Mouse (Mus musculus) testis, adult 2 months (tissue): ENCODE results near the gene Id3. TPM values are rescaled to one million over a fixed set of nuclear protein-coding genes. Genes with fewer than 3 reads are reported as not detected.

Experiments used
- H3K27ac ChIP-seq: fragments of 200-500 bp; 2 replicates; pipeline ENCODE4 v1.5.1; 2012; ENCODE audit warnings: low read depth, low read length; ENCODE audit not compliant: control insufficient read depth, insufficient read depth
- H3K27me3 ChIP-seq: fragments of 200-500 bp; 2 replicates; pipeline ENCODE4 v1.6.1; 2012; ENCODE audit warnings: mild to moderate bottlenecking, low read length, moderate library complexity; ENCODE audit not compliant: control insufficient read depth, insufficient read depth
- H3K36me3 ChIP-seq: fragments of 200-500 bp; 2 replicates; pipeline ENCODE4 v1.6.1; 2012; ENCODE audit warnings: mild to moderate bottlenecking, low read length; ENCODE audit not compliant: control insufficient read depth, insufficient read depth
- H3K4me1 ChIP-seq: fragments of 200-500 bp; 2 replicates; pipeline ENCODE4 v1.6.1; 2012; ENCODE audit warnings: low read length; ENCODE audit not compliant: control insufficient read depth, insufficient read depth
- H3K4me3 ChIP-seq: fragments of 200-500 bp; 2 replicates; pipeline ENCODE4 v1.5.1; 2012; ENCODE audit warnings: low read depth, mild to moderate bottlenecking, low read length, moderate library complexity, mixed read lengths; ENCODE audit not compliant: control insufficient read depth
- CTCF ChIP-seq: fragments of 200-500 bp; IDR thresholded peaks from 2 replicates; pipeline ENCODE4 v1.5.1; 2012; ENCODE audit warnings: low read depth, mild to moderate bottlenecking, inconsistent platforms, low read length, moderate library complexity; ENCODE audit not compliant: control insufficient read depth, insufficient read depth, insufficient replicate concordance
- POLR2A ChIP-seq: fragments of 200-500 bp; IDR thresholded peaks from 2 replicates; pipeline ENCODE4 v1.6.1; 2012; ENCODE audit warnings: low read depth, mild to moderate bottlenecking, inconsistent platforms, low read length, moderate library complexity; ENCODE audit not compliant: control insufficient read depth
- polyA plus RNA-seq: library from polyadenylated mRNA; depleted of rRNA; stranded (reverse); fragments of >200 nt; gene quantifications from 2 replicates; pipeline ENCODE4 v1.2.3, GENCODE M21; 2012

Gene Id3
- polyA plus RNA-seq, 1 experiment = 8.0 TPM

GRCm38 (mm10) chr4:136145362-136145885 is 2.1 kb downstream of the Id3 start:
- TF ChIP-seq CTCF = no peak
- no peak for TF ChIP-seq POLR2A
- Histone ChIP-seq H3K4me3 (0 out of 2 replicates have a peak overlapping the region, but pooled peaks have one; percentile 19), H3K27me3 (no peaks in the 10 kb centered on the region; the same call in 1 of the 2 replicates), H3K4me1 (peaks cover 20% of the 10 kb centered on the region), H3K36me3 (no peaks in the 10 kb centered on the region), H3K27ac (peak overlapping the region; percentile 26; the same call in 1 of the 2 replicates)

GRCm38 (mm10) chr4:136145991-136146711 is 2.9 kb downstream of the Id3 start:
- Histone ChIP-seq H3K27me3 (no peaks in the 10 kb centered on the region; the same call in 1 of the 2 replicates), H3K36me3 (no peaks in the 10 kb centered on the region), H3K4me3 (no peak overlapping the region), H3K4me1 (peaks cover 17% of the 10 kb centered on the region), H3K27ac (no peak overlapping the region)
- no peak for TF ChIP-seq POLR2A
- no peak for TF ChIP-seq CTCF

- Histone ChIP-seq H3K27ac (no peak overlapping the region), H3K4me1 (peaks cover 17% of the 10 kb centered on the region), H3K27me3 (no peaks in the 10 kb centered on the region; the same call in 1 of the 2 replicates), H3K4me3 (no peak overlapping the region), H3K36me3 (no peaks in the 10 kb centered on the region)
- TF ChIP-seq CTCF = no peak
- no peak for TF ChIP-seq POLR2A
Observed at GRCm38 (mm10) chr4:136146712-136147154, 3.4 kb downstream of the Id3 start.

GRCm38 (mm10) chr4:136147436-136148135 is 4.3 kb downstream of the Id3 start:
- TF ChIP-seq POLR2A = no peak
- no peak for TF ChIP-seq CTCF
- Histone ChIP-seq H3K27ac (peak overlapping the region; percentile 26; the same call in 1 of the 2 replicates), H3K4me1 (peaks cover 17% of the 10 kb centered on the region), H3K4me3 (peak overlapping the region; percentile 54), H3K27me3 (no peaks in the 10 kb centered on the region; the same call in 1 of the 2 replicates), H3K36me3 (no peaks in the 10 kb centered on the region)

- Histone ChIP-seq H3K27ac (0 out of 2 replicates have a peak overlapping the region, but pooled peaks have one; percentile 26), H3K4me1 (peaks cover 17% of the 10 kb centered on the region)
Observed at GRCm38 (mm10) chr4:136148342-136149044, 5.2 kb downstream of the Id3 start.

GRCm38 (mm10) chr4:136149045-136149379 is 5.7 kb downstream of the Id3 start:
- Histone ChIP-seq H3K27me3 (no peaks in the 10 kb centered on the region; the same call in 1 of the 2 replicates), H3K4me1 (peaks cover 14% of the 10 kb centered on the region), H3K4me3 (no peak overlapping the region), H3K27ac (no peak overlapping the region), H3K36me3 (no peaks in the 10 kb centered on the region)
- no peak for TF ChIP-seq CTCF
- no peak for TF ChIP-seq POLR2A

More at GRCm38 (mm10) chr4:136148342-136149044, 5.2 kb downstream of the Id3 start:
- Histone ChIP-seq H3K4me3 (peak overlapping the region; percentile 54), H3K36me3 (no peaks in the 10 kb centered on the region), H3K27me3 (no peaks in the 10 kb centered on the region; the same call in 1 of the 2 replicates)
- no peak for TF ChIP-seq CTCF
- TF ChIP-seq POLR2A = 0 out of 2 replicates have a peak, but pooled peaks have one; percentile 13

GRCm38 (mm10) chr4:136149734-136150133 is 6.4 kb downstream of the Id3 start:
- TF ChIP-seq CTCF (peak; percentile 79; the same call in 1 of the 2 replicates), POLR2A (no peak)
- peaks cover 14% of the 10 kb centered on the region for H3K4me1 ChIP-seq
- no peaks in the 10 kb centered on the region for H3K36me3 ChIP-seq
- H3K27ac ChIP-seq = no peak overlapping the region
- no peak overlapping the region for H3K4me3 ChIP-seq
- no peaks in the 10 kb centered on the region; the same call in 1 of the 2 replicates for H3K27me3 ChIP-seq
